Mouse (Mus musculus) limb, embryonic 13.5 days (tissue): ENCODE results near the gene Cd209b. TPM values are rescaled to one million over a fixed set of nuclear protein-coding genes. Genes with fewer than 3 reads are reported as not detected.

ENCODE experiments used
- ATAC-seq: fragments of 200-750 bp; cut with Nextera tagmentation; 2 replicates; pipeline ENCODE4 v1.8.0; 2017; ENCODE audit warnings: low read depth, moderate number of reproducible peaks, moderate TSS enrichment; ENCODE audit not compliant: low FRiP score
- H3K27ac ChIP-seq: fragments of 300-500 bp; sonication (generic); 2 replicates; pipeline ENCODE4 v1.5.1; 2015; ENCODE audit warnings: inconsistent platforms, mild to moderate bottlenecking, moderate library complexity
- H3K27me3 ChIP-seq: fragments of 300-500 bp; sonication (generic); 2 replicates; pipeline ENCODE4 v1.6.1; 2015; ENCODE audit warnings: mild to moderate bottlenecking, inconsistent platforms
- H3K36me3 ChIP-seq: fragments of 300-500 bp; sonication (generic); 2 replicates; pipeline ENCODE4 v1.6.1; 2015; ENCODE audit warnings: inconsistent platforms, mild to moderate bottlenecking, moderate library complexity
- H3K4me1 ChIP-seq: fragments of 300-500 bp; sonication (generic); 2 replicates; pipeline ENCODE4 v1.6.1; 2015; ENCODE audit warnings: inconsistent platforms
- H3K4me2 ChIP-seq: fragments of 300-500 bp; sonication (generic); replicated peaks from 2 replicates; pipeline ENCODE4 v1.6.1; 2015; ENCODE audit warnings: inconsistent platforms, mild to moderate bottlenecking, moderate library complexity
- H3K4me3 ChIP-seq: fragments of 300-500 bp; sonication (generic); 2 replicates; pipeline ENCODE4 v1.5.1; 2015; ENCODE audit warnings: moderate library complexity, mild to moderate bottlenecking, inconsistent platforms
- H3K9ac ChIP-seq: fragments of 300-500 bp; sonication (generic); 2 replicates; pipeline ENCODE4 v1.6.1; 2015; ENCODE audit warnings: mild to moderate bottlenecking, inconsistent platforms
- H3K9me3 ChIP-seq: fragments of 300-500 bp; sonication (generic); 2 replicates; pipeline ENCODE4 v1.6.1; 2016; ENCODE audit warnings: inconsistent platforms
- WGBS: fragments of 180-500 bp; shearing (Covaris S2); methylation state at CpG from one replicate; pipeline ENCODE4 v1.1.7; 2015; 5-methylcytosine and 5-hydroxymethylcytosine counted together
- polyA plus RNA-seq: library from polyadenylated mRNA; unstranded; fragments of >200 nt; fragmentation: Nextera tagmentation; extraction: Ambion mirVana; gene quantifications from 2 replicates; pipeline ENCODE4 v1.2.1, GENCODE M21; 2015

Cd209b gene
- not detected in 2 replicates for polyA plus RNA-seq

DNA sequence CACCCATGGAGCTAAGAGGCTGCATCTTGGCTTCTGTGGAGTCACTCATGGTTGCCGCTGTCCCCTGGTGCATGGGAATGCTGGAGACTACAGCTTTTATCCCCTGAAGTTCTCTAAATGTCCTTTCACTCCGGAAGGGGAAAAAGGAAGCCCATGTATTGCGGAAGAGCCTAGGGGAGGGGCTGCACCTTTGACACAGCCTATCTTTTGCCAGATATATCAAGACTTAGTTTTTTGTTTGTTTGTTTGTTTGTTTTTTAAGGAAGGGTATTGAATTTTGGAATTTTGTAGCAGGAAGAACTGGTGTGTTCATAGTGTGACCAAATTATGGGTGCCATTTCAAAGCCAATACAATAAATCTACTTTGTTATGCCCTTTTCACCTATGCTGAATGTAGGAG is at the start of gene Cd209b:
Cd209b (minus strand) TSS at position 101 of the 400 bp plus-strand sequence.
- no peak for ATAC-seq
- 88% methylated on average over 3 of the region's 3 CpGs for WGBS

GRCm38 (mm10) chr8:3956037-3956436 is 29.4 kb upstream of the Cd209b start:
- no peak overlapping the region for H3K4me3 ChIP-seq
- no peak overlapping the region for H3K4me2 ChIP-seq
- WGBS: 58% methylated on average over 1 of the region's 1 CpGs
- no peak for ATAC-seq
- H3K36me3 ChIP-seq: no peaks in the 10 kb centered on the region
- H3K9ac ChIP-seq: no peak overlapping the region
- H3K9me3 ChIP-seq: peaks cover 6% of the 10 kb centered on the region; the same call in 1 of the 2 replicates
- no peak overlapping the region for H3K27ac ChIP-seq
- no peaks in the 10 kb centered on the region for H3K4me1 ChIP-seq
- no peaks in the 10 kb centered on the region for H3K27me3 ChIP-seq

More for the DNA sequence above, at the start of gene Cd209b:
- no peak within 1 kb of the TSS for H3K4me3 ChIP-seq
- peaks cover 20% of the 10 kb centered on the region; the same call in 1 of the 2 replicates for H3K9me3 ChIP-seq
- no peak within 1 kb of the TSS for H3K27ac ChIP-seq
- H3K27me3 ChIP-seq: no peaks in the 10 kb centered on the region
- H3K4me1 ChIP-seq: no peaks in the 10 kb centered on the region
- H3K9ac ChIP-seq: no peak within 1 kb of the TSS
- H3K36me3 ChIP-seq: no peaks in the 10 kb centered on the region
- H3K4me2 ChIP-seq: no peak within 1 kb of the TSS

GRCm38 (mm10) chr8:3954646-3955045 is 28.0 kb upstream of the Cd209b start, which contains the start of gene Cd209c:
Cd209c (minus strand) TSS chr8:3954746.
- H3K36me3 ChIP-seq: no peaks in the 10 kb centered on the region
- no peak within 1 kb of the TSS for H3K4me3 ChIP-seq
- H3K4me1 ChIP-seq: no peaks in the 10 kb centered on the region
- no peak within 1 kb of the TSS for H3K4me2 ChIP-seq
- no peak within 1 kb of the TSS for H3K27ac ChIP-seq
- no peak for ATAC-seq
- H3K9ac ChIP-seq: no peak within 1 kb of the TSS
- H3K9me3 ChIP-seq: peaks cover 3% of the 10 kb centered on the region; the same call in 1 of the 2 replicates
- 65% methylated on average over 1 of the region's 1 CpGs for WGBS
- no peaks in the 10 kb centered on the region for H3K27me3 ChIP-seq

- ATAC-seq: no peak
- Histone ChIP-seq H3K4me1 (no peaks in the 10 kb centered on the region), H3K9ac (no peak overlapping the region), H3K9me3 (no peaks in the 10 kb centered on the region; the same call in 1 of the 2 replicates), H3K27ac (no peak overlapping the region), H3K27me3 (no peaks in the 10 kb centered on the region), H3K4me3 (no peak overlapping the region), H3K36me3 (no peaks in the 10 kb centered on the region), H3K4me2 (no peak overlapping the region)
- WGBS: 93% methylated on average over 3 of the region's 3 CpGs
These were observed 13.4 kb upstream of the Cd209b start for GRCm38 (mm10) chr8:3940023-3940422.

GRCm38 (mm10) chr8:3878455-3878854 is 48.2 kb downstream of the Cd209b start, which contains the start of gene Cd209d:
Cd209d (minus strand) TSS chr8:3878555.
- Histone ChIP-seq H3K4me3 (no peak within 1 kb of the TSS), H3K27ac (no peak within 1 kb of the TSS), H3K36me3 (no peaks in the 10 kb centered on the region), H3K9ac (no peak within 1 kb of the TSS), H3K9me3 (peaks cover 8% of the 10 kb centered on the region), H3K27me3 (no peaks in the 10 kb centered on the region), H3K4me2 (no peak within 1 kb of the TSS), H3K4me1 (no peaks in the 10 kb centered on the region)
- WGBS: 71% methylated on average over 4 of the region's 4 CpGs
- ATAC-seq: no peak

GRCm38 (mm10) chr8:3876121-3876520 is 50.5 kb downstream of the Cd209b start:
- Histone ChIP-seq H3K36me3 (no peaks in the 10 kb centered on the region), H3K27me3 (no peaks in the 10 kb centered on the region), H3K27ac (no peak overlapping the region), H3K4me1 (no peaks in the 10 kb centered on the region), H3K9ac (no peak overlapping the region), H3K4me3 (no peak overlapping the region), H3K9me3 (peaks cover 14% of the 10 kb centered on the region), H3K4me2 (no peak overlapping the region)
- WGBS: 67% methylated on average over 2 of the region's 2 CpGs
- no peak for ATAC-seq

Other genes with a start within 250 kb of the Cd209b start
- 0.43 and 0.56 TPM in 2 replicates for gene Fcer2a, start 232.7 kb downstream of the Cd209b start, polyA plus RNA-seq
- gene Clec4g, start 206.2 kb downstream of the Cd209b start, polyA plus RNA-seq: not detected in 2 replicates
- gene Cd209a, start 177.9 kb downstream of the Cd209b start, polyA plus RNA-seq: 0.23 and 0.47 TPM in 2 replicates
- gene Cd209e, start 72.5 kb downstream of the Cd209b start, polyA plus RNA-seq: not detected in 2 replicates
- not detected in 2 replicates for gene Cd209d, start 48.3 kb downstream of the Cd209b start, polyA plus RNA-seq
- gene Cd209c, start 27.9 kb upstream of the Cd209b start, polyA plus RNA-seq: 0.43 and 0.47 TPM in 2 replicates
- not detected in 2 replicates for gene Cd209f, start 179.0 kb upstream of the Cd209b start, polyA plus RNA-seq
- gene Cd209g, start 207.3 kb upstream of the Cd209b start, polyA plus RNA-seq: not detected in 2 replicates
- 31.3 and 34.0 TPM in 2 replicates for gene Evi5l, start 239.7 kb upstream of the Cd209b start, polyA plus RNA-seq